Mouse (Mus musculus): ENCODE data around the gene Gm10134. TPM values are rescaled to one million over a fixed set of nuclear protein-coding genes. Genes with fewer than 3 reads are reported as not detected.
A peak's percentile ranks its signal among the peaks of the same experiment; 100 is the strongest.

Gm10134 gene
- 7.4 and 10.3 TPM in 2 replicates for polyA plus RNA-seq (2015; fragmentation: Nextera tagmentation; extraction: Ambion mirVana)

- Histone ChIP-seq H3K27me3 (replicated peaks; ENCODE audit: control insufficient read depth, insufficient read depth, low read length) (no peaks in the 10 kb centered on the region), H3K36me3 (ENCODE audit: control insufficient read depth, insufficient read depth, low read length) (no peaks in the 10 kb centered on the region), H3K4me1 (ENCODE audit: control insufficient read depth, insufficient read depth, low read length) (no peaks in the 10 kb centered on the region), H3K27ac (ENCODE audit: low read length) (no peak within 1 kb of the TSS), H3K4me2 (ENCODE audit: low read depth, low read length) (no peak within 1 kb of the TSS), H3K9ac (ENCODE audit: low read depth, low read length) (no peak within 1 kb of the TSS), H3K9me3 (ENCODE audit: control insufficient read depth, low read length) (no peaks in the 10 kb centered on the region), H3K4me3 (ENCODE audit: low read length) (no peak within 1 kb of the TSS)
- no peak for ATAC-seq
- 77% methylated on average over 3 of the region's 3 CpGs for WGBS
These were observed at the start of gene Gm10134 for GRCm38 (mm10) chr2:28505795-28506194. Gene Gm10134, plus strand, starts transcription at chr2:28506095.

DNA sequence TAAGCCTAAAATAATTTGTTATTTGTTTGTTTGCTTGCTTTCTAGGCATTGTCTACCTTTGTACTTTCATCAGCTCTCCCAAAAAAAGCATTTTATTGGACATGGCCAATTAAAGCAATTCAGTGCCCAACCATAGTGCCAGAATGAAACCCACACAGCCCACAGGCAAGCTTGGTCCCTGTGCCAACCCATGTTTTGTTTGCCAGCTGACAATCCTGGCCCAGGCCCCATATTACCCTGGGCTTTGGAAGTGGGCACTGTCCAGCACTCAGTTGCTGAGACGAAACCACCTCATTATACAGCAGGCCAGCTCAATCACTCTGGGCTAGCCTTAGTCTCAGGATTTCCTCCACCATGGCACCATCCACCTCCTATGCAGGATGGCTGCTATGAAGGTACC, 49.3 kb upstream of the Gm10134 start:
- no peak overlapping the region for H3K4me3 ChIP-seq (ENCODE audit: low read length)
- H3K27me3 ChIP-seq (replicated peaks; ENCODE audit: control insufficient read depth, insufficient read depth, low read length): no peaks in the 10 kb centered on the region
- no peaks in the 10 kb centered on the region for H3K9me3 ChIP-seq (ENCODE audit: control insufficient read depth, low read length)
- no peak overlapping the region for H3K4me2 ChIP-seq (ENCODE audit: low read depth, low read length)
- H3K36me3 ChIP-seq (ENCODE audit: control insufficient read depth, insufficient read depth, low read length): 0 out of 2 replicates have a peak, but pooled peaks cover 4% of the 10 kb centered on the region
- 83% methylated on average over 1 of the region's 1 CpGs for WGBS
- H3K9ac ChIP-seq (ENCODE audit: low read depth, low read length): no peak overlapping the region
- H3K27ac ChIP-seq (ENCODE audit: low read length): no peak overlapping the region
- no peaks in the 10 kb centered on the region for H3K4me1 ChIP-seq (ENCODE audit: control insufficient read depth, insufficient read depth, low read length)
- no peak for ATAC-seq

DNA sequence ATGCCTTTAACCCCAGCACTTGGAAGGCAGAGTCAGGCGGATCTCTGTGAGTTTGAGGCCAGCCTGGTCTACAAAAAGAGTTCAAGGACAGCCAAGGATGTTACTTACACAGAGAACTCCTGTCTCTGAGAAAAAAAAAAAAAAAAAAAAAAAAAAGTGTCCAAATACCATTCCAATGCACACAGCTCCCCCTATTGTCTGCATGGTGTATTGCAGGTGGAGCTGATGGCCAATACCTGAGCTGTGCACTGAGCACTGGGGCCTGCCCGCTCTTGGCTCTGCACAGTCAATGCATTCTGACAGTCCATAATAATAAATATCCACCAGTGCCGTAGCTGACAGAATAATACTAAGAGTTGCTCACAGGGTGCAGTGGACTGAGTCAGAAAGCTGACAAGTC, 42.0 kb upstream of the Gm10134 start:
- H3K27me3 ChIP-seq (replicated peaks; ENCODE audit: control insufficient read depth, insufficient read depth, low read length): no peaks in the 10 kb centered on the region
- no peak for ATAC-seq
- no peaks in the 10 kb centered on the region for H3K9me3 ChIP-seq (ENCODE audit: control insufficient read depth, low read length)
- no peak overlapping the region for H3K27ac ChIP-seq (ENCODE audit: low read length)
- H3K36me3 ChIP-seq (ENCODE audit: control insufficient read depth, insufficient read depth, low read length): no peaks in the 10 kb centered on the region
- H3K9ac ChIP-seq (ENCODE audit: low read depth, low read length): no peak overlapping the region
- H3K4me2 ChIP-seq (ENCODE audit: low read depth, low read length): no peak overlapping the region
- H3K4me1 ChIP-seq (ENCODE audit: control insufficient read depth, insufficient read depth, low read length): peaks cover 12% of the 10 kb centered on the region
- WGBS: 57% methylated on average over 3 of the region's 3 CpGs
- H3K4me3 ChIP-seq (ENCODE audit: low read length): no peak overlapping the region

GRCm38 (mm10) chr2:28464919-28465318, 41.0 kb upstream of the Gm10134 start:
- no peak overlapping the region for H3K9ac ChIP-seq (ENCODE audit: low read depth, low read length)

GRCm38 (mm10) chr2:28465836-28466518, 39.9 kb upstream of the Gm10134 start, which contains the start of gene 1700007K13Rik:
Gene 1700007K13Rik, minus strand, starts transcription at chr2:28466332.
- WGBS: 7% methylated on average over 25 of the region's 25 CpGs
- H3K36me3 ChIP-seq (ENCODE audit: control insufficient read depth, insufficient read depth, low read length): peaks cover 18% of the 10 kb centered on the region
- peak within 1 kb of the TSS; percentile 26 for H3K4me3 ChIP-seq (ENCODE audit: low read length)
- H3K27ac ChIP-seq (ENCODE audit: low read length): no peak within 1 kb of the TSS
- peak; percentile 59 for ATAC-seq
- H3K9me3 ChIP-seq (ENCODE audit: control insufficient read depth, low read length): no peaks in the 10 kb centered on the region
- peaks cover 14% of the 10 kb centered on the region for H3K4me1 ChIP-seq (ENCODE audit: control insufficient read depth, insufficient read depth, low read length)
- H3K27me3 ChIP-seq (replicated peaks; ENCODE audit: control insufficient read depth, insufficient read depth, low read length): no peaks in the 10 kb centered on the region
- H3K4me2 ChIP-seq (ENCODE audit: low read depth, low read length): peak within 1 kb of the TSS; percentile 51
- H3K9ac ChIP-seq (ENCODE audit: low read depth, low read length): peak within 1 kb of the TSS; percentile 58

More at GRCm38 (mm10) chr2:28464919-28465318, 41.0 kb upstream of the Gm10134 start:
- H3K4me3 ChIP-seq (ENCODE audit: low read length): no peak overlapping the region
- no peak overlapping the region for H3K27ac ChIP-seq (ENCODE audit: low read length)
- H3K36me3 ChIP-seq (ENCODE audit: control insufficient read depth, insufficient read depth, low read length): peaks cover 9% of the 10 kb centered on the region
- no peak overlapping the region for H3K4me2 ChIP-seq (ENCODE audit: low read depth, low read length)
- WGBS: 78% methylated on average over 9 of the region's 9 CpGs
- peaks cover 14% of the 10 kb centered on the region for H3K4me1 ChIP-seq (ENCODE audit: control insufficient read depth, insufficient read depth, low read length)
- H3K9me3 ChIP-seq (ENCODE audit: control insufficient read depth, low read length): no peaks in the 10 kb centered on the region
- no peaks in the 10 kb centered on the region for H3K27me3 ChIP-seq (replicated peaks; ENCODE audit: control insufficient read depth, insufficient read depth, low read length)
- ATAC-seq: no peak

DNA sequence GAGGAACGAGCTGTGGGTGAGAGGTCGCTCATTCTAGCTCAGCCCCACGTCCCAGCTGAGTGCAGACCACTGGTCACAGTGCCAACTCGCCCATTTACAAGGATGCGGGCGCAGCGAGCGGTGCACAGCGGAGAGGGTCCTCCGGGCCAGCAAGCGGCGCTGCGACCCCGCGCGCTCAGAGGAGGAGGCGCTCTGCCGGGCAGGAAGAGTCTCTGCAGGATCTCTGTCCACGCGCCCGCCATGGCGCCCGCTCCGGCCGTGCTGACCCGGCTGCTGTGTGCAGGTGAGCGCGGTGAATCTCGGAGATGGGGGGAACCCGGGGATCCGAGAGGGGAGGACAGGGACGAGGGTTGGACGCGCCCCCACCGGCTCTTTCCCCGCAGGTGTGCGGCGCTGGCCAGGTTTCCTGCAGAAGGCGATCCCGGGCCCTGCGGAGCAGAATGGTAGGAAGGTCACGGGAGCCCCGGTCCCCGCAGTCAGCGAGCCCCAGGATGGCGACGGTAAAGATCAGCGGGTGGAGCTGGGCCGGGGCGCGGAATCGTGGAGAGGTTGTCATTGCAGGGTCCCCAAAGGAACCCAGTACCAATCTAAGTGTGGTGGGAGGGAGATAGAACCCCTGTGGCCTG, 37.9 kb upstream of the Gm10134 start, which contains the start of gene Mrps2:
TSS of gene Mrps2 (plus strand) at position 207 of the 626 bp plus-strand sequence.
- Histone ChIP-seq H3K4me2 (ENCODE audit: low read depth, low read length) (peak within 1 kb of the TSS; percentile 59), H3K36me3 (ENCODE audit: control insufficient read depth, insufficient read depth, low read length) (peaks cover 30% of the 10 kb centered on the region), H3K9me3 (ENCODE audit: control insufficient read depth, low read length) (peaks cover 2% of the 10 kb centered on the region; the same call in 1 of the 2 replicates), H3K4me1 (ENCODE audit: control insufficient read depth, insufficient read depth, low read length) (peaks cover 14% of the 10 kb centered on the region), H3K27me3 (replicated peaks; ENCODE audit: control insufficient read depth, insufficient read depth, low read length) (no peaks in the 10 kb centered on the region), H3K9ac (ENCODE audit: low read depth, low read length) (peak within 1 kb of the TSS; percentile 94), H3K27ac (ENCODE audit: low read length) (no peak within 1 kb of the TSS), H3K4me3 (ENCODE audit: low read length) (peak within 1 kb of the TSS; percentile 90)
- peak; percentile 90 for ATAC-seq
- under 1% methylated on average over 52 of the region's 52 CpGs for WGBS

GRCm38 (mm10) chr2:28468486-28469225, 37.2 kb upstream of the Gm10134 start:
- Histone ChIP-seq H3K4me3 (ENCODE audit: low read length) (peak overlapping the region; percentile 90), H3K9me3 (ENCODE audit: control insufficient read depth, low read length) (peaks cover 4% of the 10 kb centered on the region; the same call in 1 of the 2 replicates), H3K9ac (ENCODE audit: low read depth, low read length) (peak overlapping the region; percentile 94), H3K36me3 (ENCODE audit: control insufficient read depth, insufficient read depth, low read length) (peaks cover 30% of the 10 kb centered on the region), H3K27me3 (replicated peaks; ENCODE audit: control insufficient read depth, insufficient read depth, low read length) (no peaks in the 10 kb centered on the region), H3K4me2 (ENCODE audit: low read depth, low read length) (peak overlapping the region; percentile 59), H3K27ac (ENCODE audit: low read length) (no peak overlapping the region), H3K4me1 (ENCODE audit: control insufficient read depth, insufficient read depth, low read length) (peaks cover 14% of the 10 kb centered on the region)
- no peak for ATAC-seq
- WGBS: 56% methylated on average over 18 of the region's 18 CpGs

- peaks cover 30% of the 10 kb centered on the region for H3K36me3 ChIP-seq (ENCODE audit: control insufficient read depth, insufficient read depth, low read length)
- WGBS: 96% methylated on average over 14 of the region's 14 CpGs
- H3K27me3 ChIP-seq (replicated peaks; ENCODE audit: control insufficient read depth, insufficient read depth, low read length): no peaks in the 10 kb centered on the region
- no peak overlapping the region for H3K4me3 ChIP-seq (ENCODE audit: low read length)
- peaks cover 4% of the 10 kb centered on the region; the same call in 1 of the 2 replicates for H3K9me3 ChIP-seq (ENCODE audit: control insufficient read depth, low read length)
- H3K4me2 ChIP-seq (ENCODE audit: low read depth, low read length): no peak overlapping the region
- no peak overlapping the region for H3K27ac ChIP-seq (ENCODE audit: low read length)
- peaks cover 14% of the 10 kb centered on the region for H3K4me1 ChIP-seq (ENCODE audit: control insufficient read depth, insufficient read depth, low read length)
- no peak overlapping the region for H3K9ac ChIP-seq (ENCODE audit: low read depth, low read length)
- ATAC-seq: no peak
These were observed 36.4 kb upstream of the Gm10134 start for GRCm38 (mm10) chr2:28469461-28469860.

DNA sequence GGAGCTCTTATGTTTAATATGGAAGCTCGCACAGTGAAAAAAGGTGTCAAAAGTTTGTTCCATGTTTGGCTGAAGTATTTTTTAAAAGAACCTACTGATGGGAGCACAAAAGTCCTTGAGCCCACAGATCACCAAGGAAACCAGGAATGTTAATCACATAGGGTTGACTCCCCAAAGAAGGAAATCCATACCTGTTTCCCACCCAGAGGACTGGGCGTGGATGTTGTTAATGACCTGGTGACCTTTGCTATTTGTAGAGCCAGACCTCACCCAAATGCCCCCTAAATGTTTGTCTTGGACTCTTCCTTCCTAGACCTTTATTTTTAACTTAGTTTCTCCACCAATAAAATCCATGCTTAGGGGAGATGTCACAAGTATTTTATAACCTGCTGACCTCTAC, 35.3 kb upstream of the Gm10134 start:
- no peak overlapping the region for H3K4me2 ChIP-seq (ENCODE audit: low read depth, low read length)
- ATAC-seq: no peak
- peaks cover 4% of the 10 kb centered on the region; the same call in 1 of the 2 replicates for H3K9me3 ChIP-seq (ENCODE audit: control insufficient read depth, low read length)
- no peak overlapping the region for H3K27ac ChIP-seq (ENCODE audit: low read length)
- no peak overlapping the region for H3K4me3 ChIP-seq (ENCODE audit: low read length)
- 77% methylated on average over 2 of the region's 2 CpGs for WGBS
- H3K9ac ChIP-seq (ENCODE audit: low read depth, low read length): no peak overlapping the region
- H3K27me3 ChIP-seq (replicated peaks; ENCODE audit: control insufficient read depth, insufficient read depth, low read length): no peaks in the 10 kb centered on the region
- peaks cover 30% of the 10 kb centered on the region for H3K36me3 ChIP-seq (ENCODE audit: control insufficient read depth, insufficient read depth, low read length)
- peaks cover 14% of the 10 kb centered on the region for H3K4me1 ChIP-seq (ENCODE audit: control insufficient read depth, insufficient read depth, low read length)

Measured in intestine, embryonic 16.5 days (tissue).